Mouse (Mus musculus): ENCODE results near the gene Olfr784.
"Not testable (repeated sequence)": the region's sequence is repeated elsewhere in the genome, so short reads cannot be mapped to it uniquely, and the experiment has no call there.

The Olfr784 gene

GRCm38 (mm10) chr10:129383783-129384182, at the start of gene Olfr784:
Olfr784 (plus strand) TSS chr10:129384083.
- no peak for DNase-seq (ENCODE audit: low spot score)

GRCm38 (mm10) chr10:129348550-129348949, 35.3 kb upstream of the Olfr784 start, which contains the start of gene Olfr782:
Olfr782 (plus strand) TSS chr10:129348850.
- no peak for DNase-seq (ENCODE audit: low spot score)

- DNase-seq (ENCODE audit: low spot score): not testable (repeated sequence)
These were observed 31.4 kb upstream of the Olfr784 start for GRCm38 (mm10) chr10:129352475-129352874.

GRCm38 (mm10) chr10:129356496-129356895, 27.4 kb upstream of the Olfr784 start:
- not testable (repeated sequence) for DNase-seq (ENCODE audit: low spot score)

GRCm38 (mm10) chr10:129357307-129357706, 26.6 kb upstream of the Olfr784 start:
- no peak for DNase-seq (ENCODE audit: low spot score)

- DNase-seq (ENCODE audit: low spot score): not testable (repeated sequence)
These were observed 9.8 kb upstream of the Olfr784 start for GRCm38 (mm10) chr10:129374051-129374450.

- no peak for DNase-seq (ENCODE audit: low spot score)
These were observed 17.0 kb downstream of the Olfr784 start for GRCm38 (mm10) chr10:129400892-129401291.

- no peak for DNase-seq (ENCODE audit: low spot score)
These were observed 21.2 kb downstream of the Olfr784 start, which contains the start of gene Olfr785 for GRCm38 (mm10) chr10:129405126-129405525. Olfr785 (plus strand) TSS chr10:129405426.

GRCm38 (mm10) chr10:129427006-129427405, 43.1 kb downstream of the Olfr784 start, which contains the start of gene Olfr786:
Olfr786 (plus strand) TSS chr10:129427306.
- no peak for DNase-seq (ENCODE audit: low spot score)

All from left cerebral cortex, adult 11 months (tissue).